Mouse (Mus musculus): Measurements from ENCODE around the gene Guca1a.
"Not testable (repeated sequence)": the region's sequence is repeated elsewhere in the genome, so short reads cannot be mapped to it uniquely, and the experiment has no call there.

Gene Guca1a
- long read RNA-seq, experiment 1, partial matches to known transcripts, result 17 of 17 reads
- long read RNA-seq, experiment 1, other reads (novel, unspliced or antisense), result 0 of 17 reads
- long read RNA-seq, experiment 2, partial matches to known transcripts, result 7 of 7 reads
- long read RNA-seq, experiment 2, other reads (novel, unspliced or antisense), result 0 of 7 reads

DNA sequence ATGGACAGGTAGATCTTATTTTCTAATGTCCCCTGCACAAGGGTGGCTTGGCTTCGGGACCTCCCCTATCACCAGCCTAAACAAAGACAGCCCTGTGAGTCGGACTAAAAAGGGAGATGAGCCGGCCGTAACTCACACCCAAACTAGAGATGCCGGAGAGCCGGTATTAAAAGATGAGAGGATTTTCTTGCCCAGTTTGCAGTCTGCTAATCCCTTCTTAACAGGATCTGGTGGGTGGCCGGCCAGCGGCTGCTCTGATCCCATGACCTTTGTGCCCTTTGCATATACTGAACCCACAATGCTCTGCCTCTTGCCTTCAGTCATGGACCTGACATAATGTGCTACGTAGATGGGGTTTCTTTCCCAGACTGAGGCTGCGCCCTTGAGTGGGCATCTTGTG is at the start of gene Guca1a:
TSS of gene Guca1a (minus strand) at position 134 of the 400 bp plus-strand sequence.
- intact Hi-C loops (cut with DNase I), result loop anchor here (10.0 kb wide), 1 partner anchor 274 kb away; no protein-coding TSS in a partner anchor

DNA sequence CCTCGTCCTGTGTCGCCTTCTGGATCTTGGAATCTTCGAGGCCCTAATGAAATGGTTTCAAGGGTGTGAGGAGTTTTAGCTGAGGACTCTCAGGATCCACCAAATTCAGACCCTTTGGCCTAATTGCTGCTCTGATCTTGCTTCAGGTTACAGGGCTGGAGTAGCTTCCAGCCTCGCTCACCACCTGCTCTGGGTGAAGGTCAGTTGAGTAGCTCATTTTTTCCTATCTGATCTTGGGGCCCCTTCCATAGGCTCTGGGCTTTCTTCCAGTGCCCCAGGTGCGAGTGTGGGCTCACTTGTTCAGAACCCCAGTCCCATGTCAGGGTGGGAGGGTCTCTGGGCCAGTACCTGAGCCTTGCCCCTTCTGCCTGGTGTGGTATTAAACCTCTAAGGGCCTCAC is 49.0 kb upstream of the Guca1a start:
- intact Hi-C loops (cut with DNase I), result no loop called here

DNA sequence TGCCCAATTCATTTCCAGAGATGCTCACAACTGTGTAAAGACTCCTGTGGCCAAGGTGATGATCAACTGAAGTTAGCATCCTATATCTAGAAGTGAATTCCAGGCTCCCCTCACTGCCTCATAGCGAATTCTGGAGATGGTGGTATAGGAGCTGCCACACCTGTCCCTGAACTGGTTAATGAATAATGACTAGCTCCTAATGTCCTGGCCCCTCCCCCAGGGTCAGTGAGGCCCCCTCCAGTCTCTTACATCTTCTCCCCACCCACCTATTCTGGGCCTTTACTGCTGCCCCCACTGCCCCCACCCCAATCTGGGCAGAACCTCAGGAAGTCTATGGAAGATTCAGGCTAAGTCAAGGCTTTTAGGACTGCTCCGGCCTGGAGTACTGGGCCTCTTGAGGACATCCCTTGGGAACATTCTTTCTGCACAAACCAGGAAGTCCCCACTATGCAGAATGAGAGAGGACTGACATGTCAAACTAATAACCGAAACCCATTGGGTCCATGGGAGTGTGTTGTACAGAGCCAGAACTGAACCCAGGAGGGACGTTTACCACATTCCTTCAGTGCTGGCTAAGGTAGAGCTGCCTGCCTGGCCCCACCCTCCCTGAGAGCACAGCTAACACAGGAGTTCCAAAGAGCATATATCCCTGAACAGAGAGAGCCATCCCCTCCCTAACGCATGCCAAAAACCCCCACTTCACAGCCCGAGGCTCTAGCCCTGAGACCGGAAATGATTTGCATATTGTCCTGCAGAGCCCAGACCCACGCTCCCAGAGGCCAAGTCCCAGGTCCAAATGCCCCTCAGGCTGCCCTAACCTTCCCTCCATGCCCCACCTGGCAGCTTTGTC is 48.4 kb upstream of the Guca1a start:
- intact Hi-C loops (cut with DNase I), result no loop called here

DNA sequence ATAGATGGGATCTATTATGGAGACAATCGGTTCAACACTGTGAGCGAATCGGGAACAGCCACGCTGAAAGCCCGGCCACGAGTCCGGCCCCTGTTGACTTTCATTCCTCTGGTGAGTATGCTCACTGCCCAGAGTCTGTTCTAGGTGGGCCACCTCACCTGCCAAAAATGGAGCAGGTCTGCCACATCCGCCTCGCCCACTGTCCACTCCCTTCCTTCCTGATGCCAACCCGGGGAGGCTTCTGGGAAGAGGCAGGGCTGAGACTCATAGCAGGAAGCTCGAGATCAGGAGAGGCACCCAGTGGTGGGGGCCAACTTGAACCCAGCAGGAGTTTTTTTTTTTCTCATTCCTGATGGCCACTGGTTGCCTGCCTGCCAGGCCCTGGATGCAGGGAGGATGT is 46.2 kb upstream of the Guca1a start:
- intact Hi-C loops (cut with DNase I), result no loop called here

DNA sequence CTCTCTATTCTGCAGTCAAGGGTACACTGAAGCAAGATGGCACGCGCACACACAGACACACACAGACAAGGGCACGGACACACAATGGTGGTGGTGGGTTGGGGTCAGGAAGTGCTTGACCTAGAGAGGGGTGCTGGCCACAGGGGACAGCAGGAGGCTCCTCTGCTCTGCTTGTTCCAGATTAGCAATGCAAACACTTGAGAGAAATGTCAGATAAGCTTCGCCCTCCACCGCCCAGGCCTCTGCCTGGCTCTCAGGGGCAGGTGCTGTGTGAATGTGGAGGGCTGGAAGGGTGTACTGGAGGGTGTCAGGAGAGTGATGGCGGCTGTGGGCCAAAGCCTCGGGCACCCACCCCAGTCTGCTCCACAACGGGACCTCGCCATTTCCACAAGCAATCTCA is 45.6 kb upstream of the Guca1a start:
- intact Hi-C loops (cut with DNase I), result no loop called here

DNA sequence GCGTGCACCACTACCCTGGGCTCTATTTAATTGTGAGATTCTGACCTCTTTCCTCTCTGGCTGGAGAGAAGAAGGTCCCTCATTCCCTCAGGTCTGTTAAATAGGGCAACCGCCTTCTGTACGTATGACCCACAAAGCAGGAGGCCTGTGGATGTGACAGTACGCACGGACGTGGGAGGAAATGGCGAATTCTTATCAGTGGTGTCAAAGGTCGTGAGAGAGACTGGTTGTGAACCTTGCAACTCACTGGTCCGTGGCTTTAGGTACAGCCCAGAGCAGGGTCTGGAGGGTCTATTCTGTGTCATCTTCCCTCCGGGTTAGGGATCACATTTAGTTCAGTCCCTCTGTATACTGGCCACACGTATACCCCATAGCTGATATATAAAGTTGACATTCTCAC is 45.1 kb upstream of the Guca1a start:
- intact Hi-C loops (cut with DNase I), result no loop called here

DNA sequence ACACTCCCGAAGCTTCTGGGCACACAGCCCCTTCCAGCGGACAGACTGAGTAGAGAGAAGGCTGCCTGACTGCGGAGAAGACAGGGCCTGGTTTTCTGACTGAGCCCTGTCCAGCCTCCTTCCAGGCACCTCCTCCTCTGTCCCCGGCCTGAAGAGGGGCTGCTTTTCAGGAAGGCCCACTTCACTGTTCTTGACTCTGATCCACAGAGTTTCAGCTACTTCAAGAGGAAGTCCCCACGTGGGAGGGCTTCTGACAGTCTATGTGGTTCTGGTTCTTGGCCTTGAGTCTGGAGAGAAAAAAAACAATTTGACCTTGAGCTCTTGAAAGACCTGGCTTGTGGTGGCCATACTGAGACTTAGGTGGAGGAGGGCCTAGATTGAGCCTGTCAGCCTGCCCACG is 43.7 kb upstream of the Guca1a start:
- intact Hi-C loops (cut with DNase I), result no loop called here

DNA sequence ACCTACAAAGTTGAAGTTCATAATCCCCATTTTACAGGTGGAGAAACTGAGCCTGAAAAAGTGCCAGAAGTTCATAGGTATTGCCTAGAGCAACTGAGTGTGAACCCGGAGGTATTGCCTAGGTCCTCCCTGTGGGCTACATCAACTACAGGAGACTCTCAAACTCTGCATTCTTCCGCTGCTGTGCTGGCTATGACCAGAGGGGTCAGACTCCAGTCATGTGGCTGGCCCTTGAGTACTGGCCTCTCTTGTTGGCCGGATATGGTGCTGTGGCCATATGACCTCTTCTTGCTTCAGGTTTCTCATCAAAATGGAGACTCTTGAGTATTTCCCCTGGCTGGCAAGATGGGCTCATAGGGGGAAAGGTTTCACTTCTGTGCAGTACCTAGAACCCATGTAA is 41.9 kb upstream of the Guca1a start:
- intact Hi-C loops (cut with DNase I), result no loop called here

DNA sequence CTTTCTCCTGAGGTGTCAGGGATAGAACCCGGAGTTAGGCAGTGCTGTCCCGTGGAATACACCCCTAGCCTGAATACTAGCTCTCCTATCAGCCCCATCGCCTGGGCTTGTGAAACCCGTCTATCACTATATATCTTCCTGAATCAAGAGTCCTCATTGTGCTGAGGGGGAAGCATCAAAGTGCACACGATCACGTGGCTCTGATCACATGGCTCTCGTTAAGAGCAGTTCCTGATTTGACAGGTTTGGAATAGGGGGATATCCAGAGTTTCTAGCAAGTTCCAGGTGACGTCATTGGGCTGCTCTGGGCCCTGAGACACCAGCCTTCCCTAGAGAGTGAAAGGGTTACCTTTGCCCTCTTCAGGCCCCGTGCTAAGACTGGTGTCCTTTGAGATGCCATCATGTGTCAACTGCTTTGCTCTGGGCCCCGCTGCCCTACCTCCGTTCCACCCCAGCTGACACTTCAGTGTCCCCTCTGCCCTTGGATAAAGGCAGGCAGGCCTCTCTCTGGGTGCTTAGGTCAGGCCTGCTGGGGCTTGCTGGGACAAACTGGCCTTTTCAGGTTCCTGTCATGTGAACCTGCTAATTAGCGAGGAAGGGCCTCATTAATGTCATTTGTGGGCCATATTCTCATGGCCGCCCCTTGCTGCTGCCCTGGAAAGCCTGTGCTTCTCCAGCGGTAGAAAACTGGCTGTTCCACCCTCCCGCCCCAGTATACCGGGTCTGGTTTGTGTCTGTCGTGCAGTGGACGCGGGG is 41.1 kb upstream of the Guca1a start:
- intact Hi-C loops (cut with DNase I), result no loop called here

DNA sequence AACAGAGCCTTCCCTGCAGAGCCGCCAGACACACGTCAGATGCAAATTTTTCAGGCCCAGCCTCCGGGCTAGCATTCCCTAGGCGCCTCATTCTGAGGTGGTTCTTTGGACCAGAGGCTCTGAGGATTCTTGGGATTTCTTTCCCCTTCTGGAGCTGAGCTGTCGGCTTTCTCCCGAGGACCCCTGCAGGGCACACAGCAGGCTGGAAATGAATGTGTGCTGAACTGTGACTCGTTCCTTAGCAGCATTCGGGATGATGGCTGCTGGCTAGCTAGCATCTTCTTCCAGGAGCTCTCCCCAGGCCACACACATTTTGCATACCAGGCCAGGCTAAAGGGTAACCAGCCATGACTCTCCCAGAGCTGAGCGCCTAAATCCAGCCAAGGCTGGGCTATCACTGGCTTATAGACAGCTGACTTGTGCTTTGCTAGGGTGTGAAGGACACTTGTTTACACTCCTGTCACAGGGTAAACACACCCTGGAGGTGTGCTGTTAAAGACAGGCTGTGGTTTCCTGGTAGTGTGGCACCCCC is 40.0 kb upstream of the Guca1a start:
- intact Hi-C loops (cut with DNase I), result no loop called here

DNA sequence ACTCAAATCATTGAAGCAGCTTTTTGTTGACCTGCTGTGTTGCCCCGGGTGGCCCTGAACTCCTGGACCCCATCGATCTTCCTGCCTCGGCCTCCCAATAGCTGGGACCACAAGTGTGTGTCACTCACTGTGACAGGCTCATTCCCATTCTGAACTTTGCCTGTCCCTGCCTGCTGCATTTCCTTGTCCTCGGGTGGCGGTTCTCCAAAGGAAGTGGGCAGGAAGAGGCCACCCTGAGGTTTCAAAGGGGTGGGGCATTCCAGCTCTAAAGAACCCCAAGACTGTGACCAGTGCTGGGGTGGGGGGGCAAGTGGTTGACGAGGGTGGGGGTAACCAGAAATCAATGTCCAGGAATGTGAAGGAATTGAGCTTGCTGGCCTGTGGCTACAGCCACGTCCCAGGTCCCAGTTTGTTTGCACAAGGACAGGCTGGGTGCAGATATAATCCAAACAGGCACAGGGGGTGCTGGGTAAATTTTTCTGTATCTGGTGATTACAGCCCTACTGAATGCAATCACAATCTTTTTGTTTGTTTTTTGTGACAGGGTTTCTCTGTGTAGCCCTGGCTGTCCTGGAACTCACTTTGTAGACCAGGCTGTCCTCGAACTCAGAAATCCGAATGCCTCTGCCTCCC is 39.1 kb upstream of the Guca1a start:
- intact Hi-C loops (cut with DNase I), result no loop called here

DNA sequence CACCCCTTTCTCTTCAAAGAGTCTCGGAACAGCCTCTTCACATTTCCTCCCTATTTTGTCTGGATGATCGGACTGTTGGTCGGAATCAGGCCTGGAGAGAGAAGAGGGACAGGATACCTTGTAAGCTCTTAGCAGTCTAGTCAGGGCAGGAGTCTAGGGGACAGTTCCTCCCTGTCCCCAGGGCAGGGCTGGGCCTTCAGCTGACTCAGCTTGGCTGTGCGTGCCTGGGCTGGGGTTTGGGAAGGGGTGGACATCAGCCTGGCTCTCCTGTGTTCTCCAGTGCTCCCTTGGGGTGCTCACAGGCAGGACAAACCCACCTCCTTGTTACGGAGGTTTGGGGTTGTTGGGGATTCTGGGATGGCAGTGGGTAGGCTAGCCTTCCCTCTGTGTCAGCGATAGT is 38.2 kb upstream of the Guca1a start:
- intact Hi-C loops (cut with DNase I), result no loop called here

DNA sequence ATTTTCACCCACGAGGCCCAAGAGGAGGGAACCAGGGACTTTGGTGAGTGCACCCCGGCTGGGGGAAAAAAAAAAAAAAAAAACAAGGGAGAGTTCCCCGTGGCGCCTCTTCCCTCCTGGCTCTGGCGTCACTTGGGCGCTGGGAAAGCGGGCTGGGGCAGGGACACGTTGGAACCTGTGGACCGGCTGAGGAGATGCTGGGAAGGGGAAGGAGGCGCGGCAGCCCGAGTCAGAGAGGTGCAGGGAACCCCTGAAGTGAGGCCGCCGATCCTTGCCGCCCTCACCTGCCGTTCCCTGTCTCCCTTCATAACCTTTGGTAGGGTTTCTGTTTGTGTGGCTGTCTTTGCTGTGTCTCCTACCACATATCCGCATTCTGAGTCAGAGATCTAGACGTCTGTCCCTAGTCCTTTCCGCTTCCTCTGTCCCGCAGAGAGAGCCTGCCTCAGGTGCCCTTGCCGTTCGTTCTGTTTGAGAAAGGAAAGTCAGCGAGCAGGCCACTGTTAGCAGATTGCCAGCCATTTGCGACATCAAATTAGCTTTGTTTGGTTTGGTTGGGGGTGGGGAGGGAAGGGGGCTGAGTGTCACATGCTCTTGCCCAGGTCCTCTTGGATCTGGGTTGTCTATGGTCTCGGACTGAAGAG is 36.6 kb upstream of the Guca1a start, which contains the start of gene 1700001C19Rik:
TSS of gene 1700001C19Rik (minus strand) at position 470 of the 641 bp plus-strand sequence.
- intact Hi-C loops (cut with DNase I), result no loop called here

DNA sequence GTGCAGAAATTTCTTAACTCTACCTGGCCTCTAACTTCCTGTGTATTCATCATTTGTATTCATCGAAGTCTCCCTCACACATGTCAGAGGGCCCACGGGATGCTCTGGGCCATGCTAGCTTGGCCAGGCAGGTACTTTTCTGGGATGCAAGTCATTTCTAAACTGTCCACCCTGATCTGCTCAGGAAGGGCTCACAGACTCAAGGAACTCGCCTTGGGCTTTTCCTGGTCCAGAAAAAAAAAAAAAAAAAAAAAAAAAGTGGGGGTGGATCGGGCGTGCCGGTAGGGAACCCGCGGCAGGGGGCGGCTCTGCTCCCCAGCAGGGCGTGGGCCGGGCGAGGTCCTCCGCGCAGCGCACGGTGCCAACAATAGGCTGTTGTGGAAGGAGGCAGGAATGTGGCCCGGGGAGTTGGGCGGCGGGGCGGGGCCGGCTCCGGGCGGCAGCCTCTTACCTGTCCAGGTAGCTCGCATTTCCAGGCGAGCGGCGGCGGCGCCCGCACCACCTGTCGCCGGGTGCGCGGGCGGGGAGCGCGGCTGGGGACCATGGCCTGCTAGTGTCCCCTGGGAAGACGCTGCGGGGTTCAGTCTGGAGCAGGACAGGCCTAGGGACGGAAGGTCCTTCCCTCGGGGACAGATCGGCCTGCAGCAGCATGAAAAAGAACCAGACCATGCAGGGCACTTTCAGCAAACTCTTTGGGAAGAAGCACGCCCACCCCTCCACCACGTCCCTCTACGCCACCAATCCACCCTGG is 35.9 kb upstream of the Guca1a start, which contains the start of gene AI661453:
TSS of gene AI661453 (plus strand) at position 460 of the 751 bp plus-strand sequence.
- intact Hi-C loops (cut with DNase I), result no loop called here

DNA sequence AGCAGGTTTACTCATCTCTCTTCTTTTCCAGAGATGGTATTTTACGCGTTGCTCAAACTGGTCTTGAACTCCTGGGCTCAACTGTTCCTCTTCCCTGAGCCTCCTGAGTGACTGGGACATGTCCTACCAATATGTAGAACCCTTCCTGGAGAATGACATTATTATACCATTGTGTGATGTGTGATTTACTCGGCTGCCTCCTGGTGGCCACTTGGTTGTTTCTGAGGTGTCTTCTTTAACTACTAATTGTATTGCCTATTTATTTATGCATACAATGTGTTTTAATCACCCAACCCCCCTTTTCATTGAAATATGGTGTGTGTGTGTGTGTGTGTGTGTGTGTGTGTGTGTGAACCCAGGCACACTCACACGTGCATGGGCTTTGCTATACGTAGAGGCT is 30.4 kb upstream of the Guca1a start:
- intact Hi-C loops (cut with DNase I), result no loop called here

DNA sequence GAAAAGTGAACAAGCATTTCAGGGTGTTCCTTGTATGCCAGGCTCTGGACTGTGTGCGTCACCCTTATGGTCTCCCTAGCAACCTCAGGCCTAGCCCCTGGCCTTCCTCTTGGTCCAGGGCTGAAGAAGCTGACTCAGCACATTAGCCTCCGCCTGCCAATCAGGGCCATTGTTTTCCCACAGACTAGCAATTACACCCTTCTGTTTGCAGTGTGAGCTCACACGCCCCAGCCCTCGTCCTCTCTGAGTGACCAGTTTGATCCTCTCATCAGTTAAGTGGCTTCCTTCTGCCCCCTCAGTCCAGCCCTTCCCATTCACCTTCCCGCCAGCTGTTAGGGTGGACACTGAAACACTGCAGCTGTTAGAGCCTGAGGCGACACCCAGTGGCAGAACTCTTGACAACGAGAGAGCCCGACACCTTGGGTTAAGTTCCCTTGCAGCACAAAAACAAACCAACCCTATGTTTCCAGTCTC is 28.5 kb upstream of the Guca1a start:
- intact Hi-C loops (cut with DNase I), result no loop called here

DNA sequence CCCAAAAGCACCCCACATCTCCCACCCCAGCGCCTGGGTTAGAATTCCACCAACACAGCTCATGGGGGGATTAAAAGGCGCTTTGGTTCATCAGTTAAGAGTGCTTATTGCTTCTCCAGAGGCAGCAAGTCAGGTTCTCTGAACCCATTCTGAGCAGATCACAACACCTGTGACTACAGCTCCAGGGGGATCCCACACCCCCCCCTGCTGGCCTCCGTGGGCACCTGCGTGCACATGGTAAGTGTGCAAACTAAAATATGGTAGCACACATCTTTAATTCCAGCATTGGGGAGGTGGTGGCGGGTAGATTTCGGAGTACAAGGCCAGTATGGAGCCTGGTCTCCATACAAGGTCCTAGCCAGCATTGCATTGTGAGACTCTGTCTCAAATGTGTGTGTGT is 26.9 kb upstream of the Guca1a start:
- intact Hi-C loops (cut with DNase I), result no loop called here

DNA sequence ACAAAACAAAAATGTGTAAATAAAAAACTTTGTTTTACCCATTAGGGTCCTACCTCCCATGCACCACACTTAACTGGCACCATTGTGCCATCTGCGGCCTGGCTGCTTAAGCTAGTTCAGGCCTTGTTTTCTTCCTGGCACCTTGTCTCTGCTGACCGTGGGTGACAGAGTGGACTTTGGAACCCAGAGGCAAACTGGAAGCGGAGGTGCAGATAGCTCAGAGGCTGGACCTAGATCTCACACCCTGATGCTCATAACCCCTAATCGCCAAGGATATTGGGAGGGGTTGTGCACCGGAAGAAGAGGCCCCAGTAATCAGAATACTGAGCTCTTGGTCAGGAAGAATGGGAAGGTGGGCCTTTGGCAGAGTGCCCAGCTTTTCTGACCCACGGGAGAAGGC is 23.8 kb upstream of the Guca1a start:
- intact Hi-C loops (cut with DNase I), result no loop called here

DNA sequence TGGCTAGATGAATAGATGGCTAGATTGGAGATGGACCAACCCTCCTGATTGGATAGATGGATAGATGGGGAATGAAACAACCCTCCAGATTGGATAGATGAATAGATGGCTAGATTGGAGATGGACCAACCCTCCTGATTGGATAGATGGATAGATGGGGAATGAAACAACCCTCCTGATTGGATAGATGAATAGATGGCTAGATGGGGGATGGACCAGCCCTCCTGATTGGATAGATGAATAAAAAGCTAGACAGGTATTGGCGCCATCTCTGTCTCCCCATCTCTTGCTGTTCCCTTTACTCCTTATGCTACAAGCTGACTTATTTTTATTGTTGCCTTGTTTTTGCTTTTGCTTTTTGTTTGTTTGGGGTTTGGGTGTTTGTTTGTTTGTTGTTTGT is 22.2 kb upstream of the Guca1a start:
- intact Hi-C loops (cut with DNase I), result not testable (repeated sequence)

DNA sequence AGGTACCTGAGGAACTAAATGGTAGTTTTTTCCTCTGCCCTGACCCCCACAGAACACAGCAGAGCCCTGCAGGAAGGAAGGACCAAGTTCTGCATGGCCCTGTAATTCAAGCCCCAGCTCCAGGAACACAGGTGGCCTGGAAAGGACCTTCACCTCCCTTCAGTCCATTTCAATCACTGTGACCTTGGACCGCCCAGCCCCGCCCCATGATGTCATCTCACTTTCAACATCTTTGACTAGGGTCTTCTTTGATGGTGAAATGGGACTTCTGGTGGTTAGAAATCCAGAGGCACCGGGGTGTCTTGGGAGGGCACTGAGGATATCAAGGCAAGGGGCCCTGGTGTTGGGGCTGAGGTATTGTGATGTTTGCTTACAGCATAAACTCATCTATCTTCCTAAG is 21.2 kb upstream of the Guca1a start:
- intact Hi-C loops (cut with DNase I), result no loop called here

All from adrenal gland (tissue).